Mouse (Mus musculus) megakaryocyte progenitor cell, adult 5-6 weeks (primary cell): Measurements from ENCODE around the gene Pde6c. TPM values are rescaled to one million over a fixed set of nuclear protein-coding genes. Genes with fewer than 3 reads are reported as not detected.

Experiments used
- ATAC-seq: replicated peaks from 2 replicates; pipeline ENCODE4 v1.8.0; 2016; ENCODE audit warnings: mild to moderate bottlenecking, moderate TSS enrichment, inconsistent platforms; ENCODE audit not compliant: poor library complexity
- total RNA-seq, 2 experiments: library from RNA; stranded (forward) in 1 of 2; stranded (reverse) in 1 of 2; fragments of 157-497, 149-512 nt in 1 of 2; fragments of 200-1000 nt in 1 of 2; gene quantifications; 2 replicates each; pipeline versions ENCODE4 v1.2.3 to v1.2.4; 2015 to 2017

The Pde6c gene
- total RNA-seq, 2 experiments from 2014 or later = not detected

DNA sequence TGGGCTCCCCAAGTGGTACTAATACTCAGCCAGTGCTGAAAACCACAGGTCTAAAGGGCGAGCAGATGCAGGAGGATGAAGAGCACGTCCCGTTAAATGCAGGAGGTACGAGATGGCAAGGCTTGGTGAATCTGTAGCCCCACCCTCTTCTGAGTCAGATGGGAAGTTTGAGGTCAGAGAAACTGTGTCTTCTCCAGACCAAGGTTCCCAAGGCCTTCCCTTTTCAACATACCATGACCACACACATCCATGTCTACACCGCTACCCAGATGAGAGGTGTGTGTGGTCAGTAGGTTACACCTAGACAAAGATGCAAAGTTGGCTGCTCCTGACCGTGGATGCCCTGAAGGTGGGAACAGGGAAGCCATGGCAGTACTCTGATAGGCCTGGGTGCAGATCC, 2.2 kb downstream of the Pde6c start:
- ATAC-seq = 0 out of 2 replicates have a peak, but pooled peaks have one; percentile 4

DNA sequence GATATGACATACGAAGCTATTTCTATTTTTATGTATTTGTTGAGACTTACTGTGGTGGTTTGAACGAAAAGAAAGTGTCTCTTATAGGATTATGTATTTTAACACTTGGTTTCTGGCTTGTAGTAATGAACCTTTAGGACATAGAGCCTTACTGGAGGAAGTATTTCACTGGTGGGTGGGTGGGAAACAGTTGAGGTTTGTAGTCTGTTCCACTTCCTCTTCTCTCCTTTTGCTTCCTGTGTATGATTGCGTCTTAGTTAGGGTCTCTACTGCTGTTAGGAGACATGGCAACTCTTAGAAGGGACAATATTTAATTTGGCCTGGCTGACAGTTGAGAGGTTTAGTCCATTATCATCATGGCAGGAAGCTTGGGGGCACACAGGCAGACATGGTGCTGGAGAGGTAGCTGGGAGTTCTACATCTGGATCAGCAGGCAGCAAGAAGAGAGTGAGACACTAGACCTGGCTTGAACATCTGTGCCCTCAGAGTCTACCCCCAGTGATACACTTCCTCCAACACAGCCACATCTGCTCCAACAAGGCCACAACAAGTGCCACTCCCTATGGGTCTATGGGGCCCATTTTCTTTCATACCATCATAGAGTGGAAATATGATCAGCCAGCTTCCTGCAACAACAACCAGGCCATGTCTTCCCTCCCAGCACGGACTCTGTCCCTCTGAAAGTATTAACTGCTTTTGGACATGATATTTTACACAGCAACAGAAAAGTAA, 11.1 kb downstream of the Pde6c start:
- peak; percentile 77 for ATAC-seq

DNA sequence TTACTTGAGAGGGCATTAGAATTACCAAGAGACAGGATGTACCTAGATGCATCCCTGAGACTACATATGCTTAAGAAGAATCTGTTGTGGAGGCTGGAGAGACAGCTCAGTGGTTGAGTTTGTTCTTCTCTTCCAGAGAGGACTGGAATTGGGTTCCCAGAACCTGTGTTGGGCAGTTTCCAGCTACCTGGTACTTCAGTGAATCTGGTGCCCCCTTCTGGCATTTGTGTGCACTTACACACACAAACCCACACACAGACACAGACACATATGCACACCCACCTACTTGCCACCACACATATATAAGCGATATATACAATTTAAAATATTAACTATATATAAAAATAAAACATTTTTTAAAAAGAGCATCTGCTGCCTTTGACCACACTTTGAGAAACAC, 23.7 kb downstream of the Pde6c start:
- ATAC-seq = no peak

DNA sequence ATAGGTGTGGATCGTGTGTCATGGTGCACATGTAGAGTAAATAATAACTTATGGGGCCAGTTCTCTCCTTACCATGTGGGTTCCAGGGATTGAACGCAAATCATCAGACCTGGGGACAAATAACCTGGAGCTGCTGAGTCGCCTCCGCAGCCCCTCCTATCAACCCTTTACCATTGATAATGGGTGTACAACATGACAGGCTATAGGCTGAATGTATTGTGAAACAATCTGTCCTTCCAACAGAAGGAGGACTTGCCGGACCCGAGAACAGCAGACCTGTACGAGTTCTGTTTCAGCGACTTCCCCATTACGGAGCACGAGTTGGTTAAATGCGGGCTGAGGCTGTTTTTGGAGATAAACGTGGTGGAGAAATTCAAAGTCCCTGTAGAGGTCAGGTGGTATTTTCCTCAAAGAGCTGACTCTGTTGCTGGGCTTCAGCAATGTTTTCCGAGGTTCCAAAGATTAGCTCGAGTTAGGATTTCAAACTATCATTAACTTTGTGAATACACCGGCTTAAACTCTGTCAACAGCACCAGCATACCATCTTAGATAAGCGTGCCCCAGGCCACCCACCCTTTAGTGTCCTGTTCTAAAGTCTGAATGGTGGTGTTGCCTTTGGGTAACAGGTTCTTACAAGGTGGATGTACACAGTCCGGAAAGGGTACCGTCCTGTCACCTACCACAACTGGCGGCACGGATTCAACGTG, 29.2 kb downstream of the Pde6c start:
- no peak for ATAC-seq

DNA sequence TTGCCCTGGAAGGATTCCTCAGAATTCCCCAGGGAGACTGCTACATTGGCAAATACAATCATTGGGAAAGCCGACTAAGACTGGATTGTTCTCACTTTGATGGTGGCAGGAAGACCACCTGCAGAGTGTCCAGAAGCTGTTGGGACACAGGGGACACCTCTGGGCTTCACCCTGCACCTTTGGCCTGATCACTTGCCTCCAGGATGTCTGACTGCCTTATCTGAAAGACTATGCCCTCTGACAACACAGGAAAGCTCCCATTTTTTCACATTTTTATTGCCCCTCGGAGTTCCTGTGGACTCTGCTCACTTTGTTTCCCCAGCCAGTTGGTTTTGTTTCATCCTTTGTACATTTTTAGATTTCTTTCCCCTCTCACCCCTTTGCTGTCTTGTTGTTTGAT, 32.1 kb downstream of the Pde6c start:
- ATAC-seq = no peak

DNA sequence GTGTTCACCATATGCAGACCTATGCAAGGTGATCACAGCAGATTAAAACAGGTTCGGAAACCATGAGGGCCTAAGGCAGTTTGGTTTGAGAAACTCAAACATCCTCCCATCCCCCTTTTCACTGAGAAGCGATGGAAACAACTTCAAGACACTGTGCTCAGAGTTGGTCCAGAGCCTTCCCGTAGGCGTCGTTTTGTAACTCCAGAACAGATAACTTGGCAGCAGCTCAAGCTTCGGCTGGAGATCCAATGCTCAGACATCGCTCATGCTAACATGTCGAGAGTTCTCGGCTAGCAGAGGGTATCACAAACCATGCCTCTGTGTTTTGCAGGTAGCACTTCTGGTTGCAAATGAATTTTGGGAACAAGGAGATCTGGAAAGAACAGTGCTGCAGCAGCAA, 47.1 kb downstream of the Pde6c start:
- no peak for ATAC-seq

DNA sequence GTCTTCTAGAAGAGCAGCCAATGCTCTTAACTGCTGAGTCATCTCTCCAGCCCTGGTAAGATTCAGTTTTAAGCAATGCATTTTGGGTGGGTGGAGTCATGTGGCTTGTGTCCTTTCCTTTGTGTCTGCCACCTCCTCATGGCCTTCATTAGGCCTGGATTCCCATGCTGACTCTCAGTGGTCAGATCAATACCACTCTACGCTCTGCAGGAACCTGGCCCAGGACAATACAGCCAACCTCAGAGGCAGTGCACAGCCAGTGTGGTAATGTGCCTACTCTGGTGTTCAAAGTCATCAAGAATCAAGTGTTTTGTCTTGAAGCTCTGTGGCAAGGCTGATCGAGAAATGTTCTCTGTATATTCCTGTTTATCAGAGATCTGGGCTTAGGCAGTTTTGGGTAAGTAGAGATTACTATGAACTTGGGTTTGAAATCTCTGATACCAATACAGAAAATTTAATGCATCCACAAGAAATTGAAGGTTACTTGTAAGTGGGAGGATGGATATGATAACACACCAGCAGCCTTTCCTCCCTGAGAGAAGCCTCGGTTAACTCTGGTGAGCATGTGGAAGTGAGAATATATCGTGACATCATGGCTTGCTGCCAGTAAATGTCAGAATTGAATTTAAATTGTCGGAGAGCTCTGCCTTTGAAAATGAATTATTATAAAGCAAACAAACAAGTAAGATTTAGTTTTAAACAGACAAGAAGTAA, 54.2 kb downstream of the Pde6c start:
- no peak for ATAC-seq

DNA sequence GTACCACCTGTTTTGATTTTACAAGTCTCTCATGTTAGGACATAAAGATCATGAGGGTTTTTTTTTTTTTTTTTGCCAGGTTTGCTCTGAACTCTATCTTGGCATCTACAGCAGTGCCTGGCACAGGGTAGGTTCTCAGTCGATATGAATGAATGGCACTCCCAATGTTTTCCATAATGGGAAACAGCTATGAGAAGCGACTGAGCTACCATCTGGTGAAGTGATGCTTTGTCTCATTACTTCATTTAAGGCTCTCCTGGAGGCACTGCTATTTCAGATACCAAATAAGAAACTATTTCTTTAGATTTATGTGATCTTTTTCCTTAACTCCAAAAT, 54.7 kb downstream of the Pde6c start:
- no peak for ATAC-seq

DNA sequence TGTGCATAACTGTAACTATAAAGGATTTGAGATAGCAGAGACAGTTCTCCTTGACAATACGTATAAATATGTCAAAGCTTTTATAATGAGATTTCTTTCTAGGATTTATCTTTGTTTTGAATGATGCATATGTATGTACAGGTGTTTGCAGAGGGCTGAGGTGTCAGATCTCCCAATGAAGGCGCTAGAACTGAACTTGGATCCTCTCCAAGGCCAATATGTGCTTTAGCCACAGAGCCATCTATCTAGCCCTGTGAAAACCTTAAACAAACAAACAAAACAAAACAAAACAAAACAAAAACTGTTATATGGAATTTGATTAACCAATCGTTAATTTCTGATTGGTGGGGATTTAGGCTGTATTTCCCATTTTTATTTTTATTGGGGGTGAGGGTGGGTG, 58.0 kb downstream of the Pde6c start:
- ATAC-seq = no peak

DNA sequence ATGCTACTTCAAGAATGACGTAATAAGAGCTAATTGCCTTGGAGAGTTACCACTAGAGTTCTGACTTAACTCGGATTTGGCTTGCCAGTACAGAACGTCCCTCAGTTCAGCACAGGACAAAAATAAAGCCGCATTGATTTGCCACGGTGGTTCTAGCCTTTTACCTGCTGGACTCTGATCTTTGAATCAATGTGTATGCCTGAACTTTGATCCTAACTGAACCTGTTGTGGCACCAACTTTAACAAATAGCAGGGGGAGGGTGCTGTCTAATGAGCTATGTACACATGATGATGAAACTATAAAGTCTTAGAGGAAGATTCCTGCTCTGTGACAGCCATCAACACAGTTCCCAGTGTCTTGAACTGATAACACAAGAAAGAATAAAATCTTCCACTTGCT, 58.9 kb downstream of the Pde6c start:
- ATAC-seq = no peak

DNA sequence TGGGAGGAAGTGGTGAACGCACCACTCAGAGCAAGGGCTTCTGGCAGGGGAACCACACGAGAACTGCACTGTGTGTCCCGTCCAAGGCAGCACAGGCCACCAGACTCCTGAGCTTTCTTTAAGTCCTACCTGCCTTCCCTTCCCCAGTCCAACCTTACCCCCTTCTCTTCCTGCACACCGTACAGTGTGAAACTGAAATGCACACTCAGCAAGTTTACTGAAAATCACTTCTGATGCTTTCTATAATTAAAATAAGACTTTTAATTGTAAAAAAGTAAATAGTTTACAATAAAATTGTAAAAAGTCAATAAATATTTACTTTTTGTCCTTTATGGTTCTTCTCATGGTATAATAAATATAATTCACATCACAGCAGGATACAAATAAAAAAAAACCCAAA, 62.7 kb downstream of the Pde6c start:
- ATAC-seq = no peak

DNA sequence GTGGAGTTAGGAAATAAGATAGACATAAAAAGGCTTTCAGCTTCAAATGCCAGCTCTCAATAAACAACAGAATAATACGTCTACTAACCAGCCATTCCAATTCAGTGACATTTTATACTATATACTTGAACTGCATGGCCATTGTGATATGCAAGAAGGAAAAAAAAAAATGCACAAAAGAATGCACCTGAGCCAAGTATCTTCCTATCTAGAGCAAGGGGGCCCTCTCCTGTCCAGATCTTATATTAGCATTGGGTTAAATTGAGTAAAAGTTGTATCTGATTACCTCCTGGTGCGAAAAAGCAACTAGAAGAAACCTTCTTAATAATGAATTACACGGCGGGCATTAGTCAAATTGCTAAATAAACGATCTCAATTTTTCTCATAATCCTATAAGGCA, 66.2 kb downstream of the Pde6c start:
- ATAC-seq = no peak

DNA sequence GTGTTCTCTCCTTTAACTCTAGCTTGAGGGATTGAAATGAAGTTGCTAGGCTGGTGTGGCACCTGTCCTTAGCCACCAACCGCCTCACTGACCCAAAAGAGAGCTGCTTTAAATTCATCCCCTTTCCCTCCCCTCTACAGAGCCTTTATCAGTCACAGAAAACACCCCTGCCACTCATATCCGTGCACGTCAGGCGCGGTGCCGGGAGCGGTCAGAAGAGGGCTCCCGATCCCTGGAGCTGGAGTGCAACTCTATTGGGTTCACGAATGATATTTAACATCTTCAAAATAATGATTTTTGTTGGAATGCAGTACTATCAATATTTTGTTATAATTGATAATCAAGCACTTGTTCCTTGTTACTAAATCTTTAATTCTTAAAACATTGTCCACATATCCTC, 74.1 kb downstream of the Pde6c start:
- ATAC-seq = no peak

DNA sequence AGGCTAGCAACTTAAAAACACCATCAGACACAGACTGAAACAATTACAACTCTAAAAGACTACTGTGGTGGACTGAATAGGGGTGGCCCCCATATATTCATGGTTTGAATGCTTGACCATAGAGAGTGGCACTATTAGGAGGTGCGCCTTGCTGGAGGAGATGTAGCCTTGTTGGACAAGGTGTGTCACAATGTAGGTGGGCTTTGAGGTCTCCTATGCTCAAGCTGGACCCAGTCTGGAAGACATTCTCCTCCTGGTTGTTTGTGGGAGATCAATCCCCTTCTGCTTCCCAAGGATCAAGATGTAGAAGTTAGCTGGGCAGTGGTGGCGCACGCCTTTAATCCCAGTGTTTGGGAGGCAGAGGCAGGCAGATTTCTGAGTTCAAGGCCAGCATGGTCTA, 85.1 kb downstream of the Pde6c start:
- ATAC-seq = no peak

DNA sequence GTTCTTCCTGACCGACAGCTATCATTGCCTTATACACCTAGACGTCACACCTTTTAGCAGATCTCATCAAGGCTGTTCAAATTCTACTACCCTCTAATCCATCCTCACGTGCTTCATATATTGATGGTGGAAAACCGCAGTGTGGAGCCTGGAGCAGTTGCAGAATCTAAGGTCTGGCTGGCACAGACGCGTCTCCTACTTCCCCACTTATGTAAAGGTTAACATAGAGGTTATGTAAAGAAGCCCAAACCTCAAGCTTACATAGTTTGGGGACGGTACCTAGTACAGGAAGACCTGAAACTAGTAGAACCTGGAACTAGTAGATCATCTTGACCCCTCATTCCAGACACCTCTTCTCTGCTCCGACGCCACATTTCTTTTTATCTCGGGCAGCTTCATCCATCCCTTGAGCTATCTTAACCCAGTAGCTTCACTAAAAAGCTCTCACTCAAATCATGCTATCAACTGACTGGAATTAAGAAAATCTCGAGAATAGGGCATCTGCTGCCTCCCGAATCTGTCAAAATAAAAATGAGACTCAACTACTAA, 90.8 kb downstream of the Pde6c start:
- peak; percentile 32 for ATAC-seq

DNA sequence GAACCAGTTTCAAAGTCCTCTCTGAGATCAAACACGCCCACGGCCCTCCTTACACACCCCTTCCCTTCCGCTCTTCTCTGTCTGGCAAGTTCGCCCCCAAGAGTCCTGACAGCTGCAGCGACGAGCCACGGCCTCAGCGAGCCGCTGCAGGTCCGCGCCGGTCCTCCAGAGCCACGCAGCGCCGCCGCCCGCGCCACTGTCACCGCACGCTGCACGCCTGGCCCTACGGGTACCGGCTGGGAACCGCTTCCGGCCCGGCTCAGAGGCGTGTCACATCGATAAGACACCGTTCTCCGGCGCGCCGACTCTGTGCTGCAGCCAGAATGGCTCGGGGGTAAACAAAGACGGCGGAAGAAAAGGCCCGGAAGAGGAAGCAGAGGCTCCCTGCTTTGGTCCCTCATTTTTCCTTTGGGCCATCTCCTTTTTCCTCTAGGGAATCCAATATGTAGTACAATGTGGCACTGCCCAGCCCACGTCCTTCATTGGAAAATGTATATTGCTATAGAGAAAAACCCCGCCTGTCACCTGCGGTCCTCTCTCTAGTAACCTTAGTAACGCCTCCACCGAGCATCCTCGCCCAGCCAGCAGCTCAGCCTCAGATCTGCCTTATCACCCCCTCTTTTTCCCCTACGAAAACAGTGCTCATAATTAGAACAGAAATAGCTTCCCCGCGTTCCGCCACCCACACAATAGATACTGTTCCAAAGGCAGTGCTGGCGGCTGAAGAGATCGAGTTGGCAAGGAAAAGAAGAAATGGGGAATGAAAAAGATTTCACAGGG, 91.5 kb downstream of the Pde6c start, which contains the start of gene Fra10ac1:
Gene Fra10ac1 (minus strand): TSS at position 252 of the 780 bp plus-strand sequence.
- peak; percentile 99 for ATAC-seq

DNA sequence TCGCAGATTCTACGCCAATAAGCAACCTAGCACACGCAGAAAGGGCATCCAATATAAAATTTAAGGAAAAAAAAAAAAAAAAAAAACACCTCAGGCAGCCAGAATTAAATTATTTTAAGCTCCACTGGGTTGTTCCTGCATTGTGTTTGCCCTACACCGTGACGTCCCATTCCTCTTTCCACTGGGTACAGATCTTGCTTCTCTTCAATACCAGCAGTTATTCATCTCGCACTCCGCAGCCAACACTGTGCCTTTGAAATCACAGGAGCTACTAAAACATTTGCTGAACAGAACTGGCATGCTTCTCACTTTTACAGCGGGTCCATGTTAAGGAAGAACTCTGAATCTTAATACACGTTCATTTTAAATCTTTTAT, 92.1 kb downstream of the Pde6c start:
- no peak for ATAC-seq

DNA sequence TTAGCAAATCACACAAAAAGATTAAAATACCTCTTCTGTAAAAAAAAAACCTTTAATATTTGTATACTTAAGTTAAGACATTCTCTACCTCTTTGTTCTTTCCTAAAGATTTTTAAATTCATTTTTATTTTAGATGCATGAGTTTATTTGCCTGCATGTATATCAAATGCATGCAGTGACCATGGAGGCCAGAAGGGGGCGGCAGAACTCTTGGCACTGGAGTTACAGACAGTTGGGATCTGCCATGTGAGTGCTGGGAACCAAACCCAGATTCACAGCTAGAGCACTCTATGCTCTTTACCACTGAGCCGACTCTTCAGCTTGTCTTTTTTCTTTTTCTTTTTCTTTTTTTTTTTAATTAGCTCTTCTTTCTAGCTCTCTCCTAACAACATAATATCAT, 96.1 kb downstream of the Pde6c start:
- no peak for ATAC-seq

DNA sequence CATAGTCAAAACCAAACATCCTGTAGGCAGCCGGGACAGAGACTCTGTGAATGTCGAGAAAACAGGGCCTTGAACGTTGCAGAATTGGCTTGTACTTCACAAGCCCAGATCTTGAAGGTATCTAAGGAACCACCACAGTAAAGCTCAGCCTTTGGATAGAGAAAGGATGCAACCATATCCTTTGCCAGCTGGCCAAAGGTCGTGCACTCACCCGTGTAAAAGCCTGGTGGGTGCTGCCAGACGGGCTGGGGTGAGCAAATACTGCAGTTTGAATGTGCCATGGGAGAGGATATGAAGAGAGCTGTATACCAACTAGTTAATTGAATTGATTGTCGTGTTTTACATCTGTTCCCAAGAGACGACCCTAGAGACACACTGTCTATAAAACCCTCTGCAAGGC, 99.5 kb downstream of the Pde6c start:
- ATAC-seq = no peak

DNA sequence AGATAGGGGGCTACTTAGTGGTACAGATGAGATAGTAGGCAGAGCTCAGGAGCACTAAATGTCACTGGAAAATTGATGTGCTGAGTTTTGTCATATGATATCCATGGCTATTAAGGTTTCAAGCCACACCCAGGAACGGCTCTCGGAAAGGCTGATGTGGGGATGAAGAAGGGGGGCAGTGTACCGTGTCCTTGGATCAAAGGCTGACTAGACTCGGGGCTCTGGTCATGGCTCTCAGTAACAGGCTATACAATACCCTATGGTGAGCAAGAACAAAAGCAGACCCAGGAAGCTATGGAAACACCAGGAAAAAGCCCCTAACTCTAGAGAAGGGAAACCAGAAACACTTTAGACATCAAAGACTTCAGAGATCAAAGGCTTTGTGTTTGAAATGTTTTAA, 99.9 kb downstream of the Pde6c start:
- no peak for ATAC-seq
